Mouse (Mus musculus): ENCODE measurements around the gene Ctnnd2. TPM values are rescaled to one million over a fixed set of nuclear protein-coding genes. Genes with fewer than 3 reads are reported as not detected.
"Not testable (repeated sequence)": the region's sequence is repeated elsewhere in the genome, so short reads cannot be mapped to it uniquely, and the experiment has no call there.

Gene Ctnnd2
- 0.16 and 0.17 TPM in 2 replicates for polyA plus RNA-seq (2015; fragmentation: Nextera tagmentation; extraction: Ambion mirVana)

DNA sequence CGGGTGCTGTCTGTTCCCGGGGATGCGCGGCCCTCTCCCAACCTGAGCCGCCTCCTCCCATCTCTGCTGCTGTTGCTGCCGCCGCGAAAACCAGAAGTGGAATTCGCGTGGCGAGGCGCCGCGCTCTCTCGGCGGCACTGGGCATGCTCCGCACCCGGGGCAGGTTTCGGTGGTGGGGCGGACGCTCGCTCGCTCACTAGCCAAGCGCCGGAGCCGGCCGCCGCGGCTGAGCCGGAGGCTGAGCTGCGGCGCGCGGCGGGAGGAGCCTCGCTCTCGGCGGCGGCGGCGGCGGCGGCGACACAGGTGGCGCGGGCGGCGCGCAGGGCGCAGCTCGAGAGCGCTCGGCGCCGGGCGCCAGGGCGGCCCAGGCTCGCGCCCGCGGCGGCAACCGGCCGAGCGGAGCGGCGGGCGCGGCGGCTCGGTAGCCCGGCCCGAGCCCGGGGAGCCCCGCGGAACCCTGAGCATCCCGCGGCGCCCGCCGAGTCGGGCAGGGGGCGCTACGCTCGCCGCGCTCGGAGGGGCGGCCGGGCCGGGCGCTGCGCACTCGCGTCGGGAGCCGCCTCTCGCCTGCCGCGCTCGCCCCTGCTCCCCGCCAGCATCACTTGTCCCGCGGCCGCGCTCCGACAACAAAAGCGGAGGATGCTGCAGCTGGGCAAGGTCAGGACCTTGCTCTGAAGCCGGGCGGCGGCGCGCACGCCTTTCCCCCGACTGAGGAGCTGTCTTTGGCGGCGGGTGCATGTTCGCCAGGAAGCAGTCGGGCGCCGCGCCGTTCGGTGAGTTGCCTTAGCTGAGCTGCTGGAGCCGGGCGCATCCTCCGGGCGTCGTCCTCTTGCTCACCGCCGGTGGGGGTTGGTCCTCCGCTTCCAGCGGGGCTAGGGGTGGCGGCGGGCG is at the start of gene Ctnnd2:
Ctnnd2 (plus strand) TSS at position 203 of the 891 bp plus-strand sequence.
- Histone ChIP-seq H3K9ac (no peak within 1 kb of the TSS), H3K27me3 (peaks cover 53% of the 10 kb centered on the region), H3K27ac (replicated peaks) (no peak within 1 kb of the TSS), H3K4me3 (replicated peaks) (peak within 1 kb of the TSS; percentile 46), H3K4me1 (replicated peaks) (no peaks in the 10 kb centered on the region), H3K36me3 (replicated peaks) (no peaks in the 10 kb centered on the region), H3K9me3 (replicated peaks) (no peaks in the 10 kb centered on the region), H3K4me2 (peak within 1 kb of the TSS; percentile 64)
- ATAC-seq (ENCODE audit: insufficient read depth), result no peak
- under 1% methylated on average over 119 of the region's 136 CpGs for WGBS (ENCODE audit: insufficient replicate concordance)

DNA sequence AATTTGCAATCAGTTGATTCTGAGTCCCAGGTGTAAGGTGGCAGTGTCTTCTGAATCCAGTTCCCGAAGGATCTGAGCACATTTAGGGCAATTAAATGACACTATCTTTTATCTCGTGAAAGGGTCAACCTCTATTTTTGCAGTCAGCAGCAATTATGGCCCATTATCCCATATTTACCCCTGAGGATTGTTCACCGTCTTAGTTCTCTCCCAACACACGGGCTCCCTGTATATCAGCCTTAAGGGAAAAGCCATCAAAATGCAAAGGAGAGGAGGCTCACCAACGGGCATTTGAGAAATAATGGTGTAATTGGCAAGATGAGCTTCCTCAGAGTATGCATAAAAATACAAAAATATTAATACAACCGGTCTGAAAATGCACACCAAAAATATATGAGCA is 41.7 kb upstream of the Ctnnd2 start:
- Histone ChIP-seq H3K27me3 (no peaks in the 10 kb centered on the region), H3K4me1 (replicated peaks) (no peaks in the 10 kb centered on the region), H3K27ac (replicated peaks) (no peak overlapping the region), H3K9ac (no peak overlapping the region), H3K4me3 (replicated peaks) (no peak overlapping the region), H3K36me3 (replicated peaks) (no peaks in the 10 kb centered on the region), H3K9me3 (replicated peaks) (no peaks in the 10 kb centered on the region), H3K4me2 (no peak overlapping the region)
- WGBS (ENCODE audit: insufficient replicate concordance), result 59% methylated on average over 6 of the region's 6 CpGs
- ATAC-seq (ENCODE audit: insufficient read depth), result no peak

DNA sequence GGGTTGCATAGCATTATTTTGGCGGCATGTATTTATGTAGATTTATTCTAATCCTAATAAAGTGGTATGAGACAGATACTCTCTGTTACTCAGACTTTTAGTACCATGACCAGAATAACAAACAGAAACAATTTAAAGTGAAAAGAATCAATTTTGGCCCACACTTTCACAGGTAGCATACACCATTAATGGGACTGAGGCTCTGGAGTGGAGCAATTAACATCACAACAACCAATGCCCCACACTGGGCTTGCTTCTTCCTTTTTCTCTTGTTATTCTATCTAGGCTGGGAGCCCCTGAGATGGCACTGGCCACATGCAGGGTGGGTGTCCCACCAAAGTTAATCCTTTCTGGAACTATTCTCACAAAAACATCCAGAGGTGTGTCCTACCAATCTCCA is 32.8 kb upstream of the Ctnnd2 start:
- whole genome bisulfite sequencing (ENCODE audit: insufficient replicate concordance), result 41% methylated on average over 1 of the region's 1 CpGs
- H3K9ac ChIP-seq; H3K4me3 ChIP-seq (replicated peaks); ATAC-seq (ENCODE audit: insufficient read depth); H3K4me1 ChIP-seq (replicated peaks); H3K27ac ChIP-seq (replicated peaks); H3K36me3 ChIP-seq (replicated peaks); H3K4me2 ChIP-seq; H3K27me3 ChIP-seq; H3K9me3 ChIP-seq (replicated peaks): not testable (repeated sequence)

DNA sequence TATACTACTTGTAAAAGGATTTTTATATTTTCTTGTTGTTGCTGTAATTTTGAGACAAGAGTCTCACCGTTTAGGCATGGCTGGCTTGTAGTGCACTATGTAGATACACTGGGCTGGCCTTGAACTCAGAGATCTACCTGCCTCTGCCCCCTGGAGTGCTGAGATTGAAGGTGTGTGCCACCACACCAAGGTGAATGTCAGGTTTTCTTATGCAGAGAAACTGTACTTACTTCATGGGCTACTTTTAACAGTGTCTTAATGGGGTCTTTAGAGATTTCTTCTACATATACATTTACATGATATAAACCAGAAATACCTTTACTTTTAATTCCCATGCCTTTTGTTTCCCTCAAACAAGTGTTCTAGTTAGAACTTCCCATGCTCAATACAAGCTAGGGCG is 27.0 kb upstream of the Ctnnd2 start:
- Histone ChIP-seq H3K4me2 (no peak overlapping the region), H3K36me3 (replicated peaks) (no peaks in the 10 kb centered on the region), H3K9ac (no peak overlapping the region), H3K4me1 (replicated peaks) (no peaks in the 10 kb centered on the region), H3K27ac (replicated peaks) (no peak overlapping the region), H3K9me3 (replicated peaks) (no peaks in the 10 kb centered on the region), H3K4me3 (replicated peaks) (no peak overlapping the region), H3K27me3 (no peaks in the 10 kb centered on the region)
- WGBS (ENCODE audit: insufficient replicate concordance), result 53% methylated on average over 2 of the region's 2 CpGs
- ATAC-seq (ENCODE audit: insufficient read depth), result no peak

DNA sequence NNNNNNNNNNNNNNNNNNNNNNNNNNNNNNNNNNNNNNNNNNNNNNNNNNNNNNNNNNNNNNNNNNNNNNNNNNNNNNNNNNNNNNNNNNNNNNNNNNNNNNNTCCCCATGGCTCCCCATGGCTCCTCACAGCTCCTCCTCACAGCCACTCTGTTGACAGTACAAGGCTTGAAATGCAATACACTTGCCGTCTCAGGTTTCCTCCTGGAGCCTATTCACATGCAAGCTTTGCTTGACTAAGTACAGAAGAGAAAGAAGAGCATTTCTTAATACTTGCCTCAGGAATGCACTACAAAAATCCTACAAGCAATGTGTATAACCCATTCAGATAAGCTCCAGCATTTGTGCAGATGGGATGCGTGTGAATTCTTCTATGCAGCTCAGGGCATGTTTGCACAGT is 20.2 kb upstream of the Ctnnd2 start:
- no peak overlapping the region for H3K4me3 ChIP-seq (replicated peaks)
- no peak overlapping the region for H3K27ac ChIP-seq (replicated peaks)
- 44% methylated on average over 2 of the region's 2 CpGs for WGBS (ENCODE audit: insufficient replicate concordance)
- no peaks in the 10 kb centered on the region for H3K4me1 ChIP-seq (replicated peaks)
- no peaks in the 10 kb centered on the region for H3K27me3 ChIP-seq
- no peak for ATAC-seq (ENCODE audit: insufficient read depth)
- H3K9me3 ChIP-seq (replicated peaks), result no peaks in the 10 kb centered on the region
- H3K36me3 ChIP-seq (replicated peaks), result no peaks in the 10 kb centered on the region
- H3K9ac ChIP-seq, result no peak overlapping the region
- no peak overlapping the region for H3K4me2 ChIP-seq

DNA sequence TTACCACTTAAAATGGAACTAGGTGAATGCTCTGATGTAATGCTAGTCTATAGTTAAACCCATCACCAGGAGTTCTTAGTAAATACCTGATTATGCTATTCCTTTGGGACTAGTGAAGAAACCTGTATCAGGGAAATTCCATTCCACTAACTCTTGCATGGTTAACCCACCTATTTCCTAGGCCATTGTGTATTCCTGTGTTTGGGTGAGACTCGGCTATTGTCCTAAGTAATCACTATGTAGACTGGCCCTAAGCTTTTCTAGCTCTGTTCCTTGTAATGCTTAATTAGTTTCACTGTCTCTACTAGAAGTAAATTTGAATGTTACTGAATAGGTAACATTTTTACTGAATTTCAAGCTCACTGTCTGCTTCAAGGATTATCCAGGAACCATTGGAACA is 14.4 kb upstream of the Ctnnd2 start:
- Histone ChIP-seq H3K4me1 (replicated peaks) (no peaks in the 10 kb centered on the region), H3K27me3 (no peaks in the 10 kb centered on the region), H3K9me3 (replicated peaks) (no peaks in the 10 kb centered on the region), H3K27ac (replicated peaks) (no peak overlapping the region), H3K4me2 (no peak overlapping the region), H3K9ac (no peak overlapping the region), H3K36me3 (replicated peaks) (no peaks in the 10 kb centered on the region), H3K4me3 (replicated peaks) (no peak overlapping the region)
- ATAC-seq (ENCODE audit: insufficient read depth), result no peak
- 70% methylated on average over 1 of the region's 1 CpGs for WGBS (ENCODE audit: insufficient replicate concordance)

DNA sequence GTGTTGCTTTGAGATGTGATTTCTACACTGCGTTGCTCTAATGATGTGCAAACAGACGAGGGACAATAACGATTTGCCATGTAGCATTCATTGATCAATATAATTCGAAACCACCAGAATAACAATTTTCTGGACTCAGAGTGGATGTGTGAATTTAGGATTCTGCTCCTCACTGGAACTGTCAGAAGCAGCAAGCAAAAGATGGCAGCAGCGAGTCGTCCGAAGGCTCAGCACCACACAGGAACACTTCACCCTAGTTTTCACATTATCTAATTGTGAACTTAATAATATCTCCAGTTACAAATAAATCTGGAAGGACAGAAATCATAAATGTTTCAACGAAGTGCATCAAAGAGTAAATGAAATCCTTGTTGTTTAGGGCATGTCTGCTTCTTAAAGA is 2.4 kb upstream of the Ctnnd2 start:
- 58% methylated on average over 8 of the region's 8 CpGs for WGBS (ENCODE audit: insufficient replicate concordance)
- no peak for ATAC-seq (ENCODE audit: insufficient read depth)
- H3K4me1 ChIP-seq (replicated peaks), result no peaks in the 10 kb centered on the region

DNA sequence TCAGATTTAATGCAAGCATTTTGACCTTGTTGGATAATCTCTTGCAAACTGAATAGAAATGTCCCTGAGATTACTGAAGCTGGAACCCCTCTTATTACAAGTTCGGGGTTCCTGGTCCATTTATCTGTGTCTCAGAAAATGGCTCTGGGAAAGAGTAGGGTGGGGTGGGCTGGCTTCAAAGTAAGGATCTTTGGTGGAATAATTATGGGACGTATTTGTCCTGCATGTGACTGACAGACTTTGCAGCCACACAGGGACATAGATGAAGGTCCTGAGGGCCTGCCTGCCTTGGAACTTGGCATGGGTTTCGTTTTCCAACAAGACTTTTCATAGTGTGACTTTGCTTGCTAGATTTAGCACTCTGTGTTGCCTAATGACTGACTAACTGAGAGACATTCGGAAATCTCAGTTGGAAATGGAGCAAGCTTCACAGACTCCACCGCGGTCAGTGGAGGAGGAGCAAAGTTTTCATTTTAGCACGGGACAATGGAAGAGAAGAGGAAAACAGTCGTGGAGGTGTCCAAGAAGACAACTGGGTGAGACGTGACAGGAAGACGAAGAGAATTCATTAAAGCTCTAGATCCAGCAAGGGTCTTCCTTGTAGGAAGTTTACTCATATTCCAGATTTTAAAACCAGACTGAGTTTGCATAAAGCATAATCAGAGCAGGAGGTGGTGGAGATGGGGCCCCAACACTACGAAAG is 749 bp upstream of the Ctnnd2 start:
- ATAC-seq (ENCODE audit: insufficient read depth), result no peak
- 21% methylated on average over 11 of the region's 11 CpGs for WGBS (ENCODE audit: insufficient replicate concordance)
- Histone ChIP-seq H3K4me3 (replicated peaks) (no peak overlapping the region; the same call in 1 of the 2 replicates), H3K4me1 (replicated peaks) (no peaks in the 10 kb centered on the region), H3K9ac (no peak overlapping the region), H3K27me3 (peaks cover 53% of the 10 kb centered on the region), H3K4me2 (peak overlapping the region; percentile 64; the same call in 1 of the 2 replicates), H3K9me3 (replicated peaks) (no peaks in the 10 kb centered on the region), H3K36me3 (replicated peaks) (no peaks in the 10 kb centered on the region), H3K27ac (replicated peaks) (no peak overlapping the region)

More for the DNA sequence above, 2.4 kb upstream of the Ctnnd2 start:
- Histone ChIP-seq H3K4me3 (replicated peaks) (no peak overlapping the region), H3K4me2 (no peak overlapping the region), H3K27me3 (peaks cover 51% of the 10 kb centered on the region), H3K27ac (replicated peaks) (no peak overlapping the region), H3K9ac (no peak overlapping the region), H3K36me3 (replicated peaks) (no peaks in the 10 kb centered on the region), H3K9me3 (replicated peaks) (no peaks in the 10 kb centered on the region)

DNA sequence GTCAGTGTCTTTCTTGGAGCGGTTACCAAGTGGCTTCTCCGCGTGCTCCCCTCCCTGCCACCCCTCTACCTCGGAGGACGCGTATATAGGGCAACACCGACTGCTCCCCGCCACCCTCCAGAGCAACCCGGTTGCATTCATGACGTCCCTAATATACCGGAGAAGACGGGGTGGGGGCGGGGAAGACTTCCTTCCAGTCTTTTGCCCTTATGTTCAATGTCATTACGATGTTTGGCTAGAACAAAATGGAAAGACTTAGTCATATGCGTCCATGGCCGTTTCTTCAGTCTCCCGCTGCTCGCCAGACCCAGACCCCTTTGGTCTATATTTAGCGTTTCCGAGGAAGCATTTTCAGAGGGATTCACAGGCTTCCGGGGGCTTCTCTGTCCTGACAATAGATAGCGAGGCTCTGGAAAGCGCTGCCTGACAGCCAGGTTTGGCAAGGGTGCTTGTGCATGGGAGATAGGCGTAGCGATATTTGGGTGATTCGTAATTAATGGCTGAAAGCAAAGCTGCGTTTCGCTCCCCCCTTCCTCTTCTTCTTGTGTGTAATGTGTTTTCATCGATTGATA is 1.1 kb downstream of the Ctnnd2 start:
- H3K27me3 ChIP-seq, result peaks cover 53% of the 10 kb centered on the region
- H3K4me2 ChIP-seq, result peak overlapping the region; percentile 64
- no peak for ATAC-seq (ENCODE audit: insufficient read depth)
- H3K27ac ChIP-seq (replicated peaks), result no peak overlapping the region
- H3K9ac ChIP-seq, result no peak overlapping the region
- no peaks in the 10 kb centered on the region for H3K4me1 ChIP-seq (replicated peaks)
- WGBS (ENCODE audit: insufficient replicate concordance), result under 1% methylated on average over 29 of the region's 29 CpGs
- H3K4me3 ChIP-seq (replicated peaks), result peak overlapping the region; percentile 46
- H3K36me3 ChIP-seq (replicated peaks), result no peaks in the 10 kb centered on the region
- no peaks in the 10 kb centered on the region for H3K9me3 ChIP-seq (replicated peaks)

DNA sequence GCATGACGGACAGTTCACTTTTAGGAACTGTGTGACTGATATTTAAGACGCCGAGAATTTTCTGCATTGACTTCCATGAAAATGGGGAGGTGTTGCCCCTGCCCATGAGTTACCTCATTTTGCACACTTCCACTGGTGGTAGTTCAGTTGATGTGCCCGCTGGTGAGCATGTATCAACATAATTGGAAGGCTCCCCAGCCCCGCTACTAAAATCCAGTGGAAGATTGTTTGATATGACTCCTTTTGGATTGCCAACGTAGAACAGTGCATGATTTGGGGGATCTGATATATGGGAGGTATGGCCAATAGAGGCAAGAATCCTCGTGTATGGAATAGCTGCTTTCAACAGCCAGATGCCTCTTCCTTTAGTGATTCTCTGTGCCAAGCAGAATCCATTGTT is 1.9 kb downstream of the Ctnnd2 start:
- ATAC-seq (ENCODE audit: insufficient read depth), result no peak

DNA sequence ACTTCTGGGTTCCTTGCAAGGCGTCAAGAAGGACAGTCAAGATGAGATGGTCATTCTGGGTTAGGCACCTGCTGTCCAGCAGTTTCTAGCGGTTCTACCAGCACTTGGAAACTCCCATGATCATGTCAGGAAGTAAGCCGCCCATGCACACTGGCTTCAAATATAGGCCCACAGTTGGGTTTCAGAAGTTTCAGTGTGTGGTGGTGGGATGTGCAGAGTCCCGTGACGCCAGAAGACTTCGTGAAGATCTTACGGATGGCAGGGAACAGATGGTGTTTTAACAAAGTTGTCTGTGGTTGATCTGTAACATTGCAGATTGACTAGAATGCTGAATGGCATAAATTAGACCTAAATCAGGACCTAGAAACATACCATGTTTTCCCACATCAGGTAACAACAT is 11.6 kb downstream of the Ctnnd2 start:
- no peaks in the 10 kb centered on the region for H3K9me3 ChIP-seq (replicated peaks)
- H3K4me3 ChIP-seq (replicated peaks), result no peak overlapping the region
- no peaks in the 10 kb centered on the region for H3K27me3 ChIP-seq
- no peaks in the 10 kb centered on the region for H3K36me3 ChIP-seq (replicated peaks)
- H3K27ac ChIP-seq (replicated peaks), result no peak overlapping the region
- no peak for ATAC-seq (ENCODE audit: insufficient read depth)
- WGBS (ENCODE audit: insufficient replicate concordance), result 73% methylated on average over 7 of the region's 7 CpGs
- H3K4me1 ChIP-seq (replicated peaks), result no peaks in the 10 kb centered on the region
- no peak overlapping the region for H3K9ac ChIP-seq
- H3K4me2 ChIP-seq, result no peak overlapping the region

More for the DNA sequence above, 1.9 kb downstream of the Ctnnd2 start:
- Histone ChIP-seq H3K9ac (no peak overlapping the region), H3K9me3 (replicated peaks) (no peaks in the 10 kb centered on the region), H3K27me3 (peaks cover 53% of the 10 kb centered on the region), H3K36me3 (replicated peaks) (no peaks in the 10 kb centered on the region), H3K4me2 (no peak overlapping the region), H3K4me1 (replicated peaks) (no peaks in the 10 kb centered on the region), H3K4me3 (replicated peaks) (no peak overlapping the region), H3K27ac (replicated peaks) (no peak overlapping the region)
- WGBS (ENCODE audit: insufficient replicate concordance), result 41% methylated on average over 7 of the region's 7 CpGs
